Mouse (Mus musculus) MEL (cell line): Measurements from ENCODE around the gene Tmcc3. TPM values are rescaled to one million over a fixed set of nuclear protein-coding genes. Genes with fewer than 3 reads are reported as not detected.

Experiments used
- DNase-seq: peaks from one replicate; pipeline ENCODE4 v3.0.0; 2011; ENCODE audit warnings: low read depth, low spot score
- H3K27ac ChIP-seq: 2 replicates; pipeline ENCODE4 v1.5.1; 2012; ENCODE audit warnings: low read depth, mild to moderate bottlenecking, control low read depth, low read length, moderate library complexity; ENCODE audit not compliant: control insufficient read depth
- H3K27me3 ChIP-seq, 2 experiments: fragments of 150-350 bp in 1 of 2; sonication (generic) in 1 of 2; 2 replicates each; pipeline ENCODE4 v1.6.1; 2012; ENCODE audit warnings: low read length in 2 of 2, mild to moderate bottlenecking in 2 of 2, improper control_type of control experiment in 1 of 2, moderate library complexity in 1 of 2; ENCODE audit not compliant: insufficient read depth in 2 of 2, control insufficient read depth in 1 of 2
- H3K36me3 ChIP-seq, 2 experiments: 2 replicates each; pipeline ENCODE4 v1.6.1; 2012 to 2014; ENCODE audit warnings: low read length in 2 of 2, improper control_type of control experiment in 1 of 2, inconsistent platforms in 1 of 2, mild to moderate bottlenecking in 1 of 2; ENCODE audit not compliant: insufficient read depth in 2 of 2, control insufficient read depth in 1 of 2
- H3K4me1 ChIP-seq, 2 experiments: fragments of 150-350 bp in 1 of 2; sonication (generic) in 1 of 2; 2 replicates each; pipeline ENCODE4 v1.6.1; 2012; ENCODE audit warnings: low read length in 2 of 2, improper control_type of control experiment in 1 of 2, mild to moderate bottlenecking in 1 of 2; ENCODE audit not compliant: insufficient read depth in 2 of 2, control insufficient read depth in 1 of 2
- H3K4me3 ChIP-seq, 2 experiments: fragments of 150-350 bp in 1 of 2; sonication (generic) in 1 of 2; 2 replicates each; pipeline ENCODE4 v1.5.1; 2012; ENCODE audit warnings: low read depth in 2 of 2, low read length in 2 of 2, mild to moderate bottlenecking in 2 of 2, moderate library complexity in 2 of 2, control low read depth in 1 of 2, improper control_type of control experiment in 1 of 2; ENCODE audit not compliant: control insufficient read depth in 1 of 2, insufficient read depth in 1 of 2
- H3K79me2 ChIP-seq: 2 replicates; pipeline ENCODE4 v1.6.1; 2012; ENCODE audit warnings: mild to moderate bottlenecking, low read length, moderate library complexity; ENCODE audit not compliant: control insufficient read depth, poor library complexity, insufficient read depth
- H3K9ac ChIP-seq: 2 replicates; pipeline ENCODE4 v1.6.1; 2012; ENCODE audit warnings: low read depth, mild to moderate bottlenecking, control low read depth, low read length, moderate library complexity; ENCODE audit not compliant: control insufficient read depth, poor library complexity, severe bottlenecking
- H3K9me3 ChIP-seq: fragments of 150-350 bp; sonication (generic); replicated peaks from 2 replicates; pipeline ENCODE4 v1.6.1; 2012; ENCODE audit warnings: mild to moderate bottlenecking, low read length, improper control_type of control experiment, moderate library complexity; ENCODE audit not compliant: insufficient read depth
- CHD1 ChIP-seq: IDR thresholded peaks from 2 replicates; pipeline ENCODE4 v1.6.1; 2012; ENCODE audit warnings: low read depth, mild to moderate bottlenecking, inconsistent platforms, low read length, improper control_type of control experiment
- EP300 ChIP-seq, 2 experiments: IDR thresholded peaks; 2 replicates each; pipeline ENCODE4 v1.6.1; 2011; ENCODE audit warnings: improper control_type of control experiment in 2 of 2, low read length in 2 of 2, low read depth in 1 of 2, mild to moderate bottlenecking in 1 of 2
- GABPA ChIP-seq: IDR thresholded peaks from 2 replicates; pipeline ENCODE4 v1.6.1; 2012; ENCODE audit warnings: low read depth, mild to moderate bottlenecking, inconsistent platforms, low read length, improper control_type of control experiment, moderate library complexity
- GATA1 ChIP-seq: IDR thresholded peaks from 2 replicates; pipeline ENCODE4 v1.6.1; 2011; ENCODE audit warnings: low read depth, low read length, improper control_type of control experiment
- JUND ChIP-seq: IDR thresholded peaks from 2 replicates; pipeline ENCODE4 v1.6.1; 2011; ENCODE audit warnings: low read depth, mild to moderate bottlenecking, improper control_type of control experiment, low read length
- KAT2A ChIP-seq: conservative IDR thresholded peaks from 2 replicates; pipeline ENCODE4 v1.6.1; 2012; ENCODE audit warnings: low read depth, low read length, improper control_type of control experiment, inconsistent platforms
- MAFK ChIP-seq: IDR thresholded peaks from 2 replicates; pipeline ENCODE4 v1.6.1; 2011; ENCODE audit warnings: low read depth, mild to moderate bottlenecking, low read length, improper control_type of control experiment, borderline replicate concordance
- MAX ChIP-seq: IDR thresholded peaks from 2 replicates; pipeline ENCODE4 v1.6.1; 2011; ENCODE audit warnings: low read length, improper control_type of control experiment
- MEF2A ChIP-seq: IDR thresholded peaks from 2 replicates; pipeline ENCODE4 v1.6.1; 2014; ENCODE audit warnings: low read depth, mild to moderate bottlenecking, inconsistent platforms, low read length, improper control_type of control experiment; ENCODE audit not compliant: poor library complexity, insufficient replicate concordance, severe bottlenecking; ENCODE audit errors: extremely low read depth
- MXI1 ChIP-seq: IDR thresholded peaks from 2 replicates; pipeline ENCODE4 v1.6.1; 2011; ENCODE audit warnings: mild to moderate bottlenecking, low read depth, low read length, improper control_type of control experiment
- NELFE ChIP-seq: IDR thresholded peaks from 2 replicates; pipeline ENCODE4 v1.6.1; 2011; ENCODE audit warnings: low read depth, low read length, improper control_type of control experiment
- NRF1 ChIP-seq: IDR thresholded peaks from 2 replicates; pipeline ENCODE4 v1.6.1; 2014; ENCODE audit warnings: low read depth, mild to moderate bottlenecking, inconsistent platforms, low read length, improper control_type of control experiment, moderate library complexity; ENCODE audit not compliant: poor library complexity, insufficient read depth, severe bottlenecking
- POLR2A ChIP-seq, 2 experiments: IDR thresholded peaks; 2 replicates each; pipeline ENCODE4 v1.6.1; 2011 to 2012; ENCODE audit warnings: low read length in 2 of 2, mild to moderate bottlenecking in 2 of 2, control low read depth in 1 of 2, improper control_type of control experiment in 1 of 2, low read depth in 1 of 2, moderate library complexity in 1 of 2; ENCODE audit not compliant: control insufficient read depth in 1 of 2, insufficient read depth in 1 of 2, poor library complexity in 1 of 2
- POLR2AphosphoS2 ChIP-seq: IDR thresholded peaks from 2 replicates; pipeline ENCODE4 v1.6.1; 2011; ENCODE audit warnings: low read length, improper control_type of control experiment
- POLR2AphosphoS5 ChIP-seq: IDR thresholded peaks from 2 replicates; pipeline ENCODE4 v1.6.1; 2012; ENCODE audit warnings: low read depth, borderline replicate concordance, mild to moderate bottlenecking, inconsistent platforms, low read length, moderate library complexity, mixed read lengths
- SMC3 ChIP-seq: IDR thresholded peaks from 2 replicates; pipeline ENCODE4 v1.6.1; 2011; ENCODE audit warnings: low read depth, low read length, improper control_type of control experiment
- TCF12 ChIP-seq: IDR thresholded peaks from 2 replicates; pipeline ENCODE4 v1.6.1; 2014; ENCODE audit warnings: low read depth, mild to moderate bottlenecking, inconsistent platforms, low read length, improper control_type of control experiment, moderate library complexity
- ZMIZ1 ChIP-seq: IDR thresholded peaks from 2 replicates; pipeline ENCODE4 v1.6.1; 2012; ENCODE audit warnings: low read depth, mild to moderate bottlenecking, inconsistent platforms, low read length, improper control_type of control experiment, moderate library complexity
- ZNF384 ChIP-seq: IDR thresholded peaks from 2 replicates; pipeline ENCODE4 v1.6.1; 2012; ENCODE audit warnings: low read depth, mild to moderate bottlenecking, inconsistent platforms, low read length, improper control_type of control experiment
- polyA plus RNA-seq, 2 experiments: library from polyadenylated mRNA; stranded (reverse) in 1 of 2; unstranded in 1 of 2; fragments of >175 nt in 1 of 2; fragments of >200 nt in 1 of 2; gene quantifications; 2 replicates each; pipeline versions ENCODE4 v1.2.1 to v1.2.4; 2012; ENCODE audit warnings: low replicate concordance in 2 of 2, low read depth in 1 of 2; ENCODE audit not compliant: insufficient read length in 2 of 2, insufficient read depth in 1 of 2, missing spikeins in 1 of 2
- total RNA-seq: library from RNA; depleted of rRNA; stranded (reverse); fragments of 300-350 nt; gene quantifications from 2 replicates; pipeline ENCODE4 v1.2.3, GENCODE M21; 2012

Gene Tmcc3
- total and polyA plus RNA-seq, 3 experiments: 1.3 to 2.6 TPM; not detected in 1

DNA sequence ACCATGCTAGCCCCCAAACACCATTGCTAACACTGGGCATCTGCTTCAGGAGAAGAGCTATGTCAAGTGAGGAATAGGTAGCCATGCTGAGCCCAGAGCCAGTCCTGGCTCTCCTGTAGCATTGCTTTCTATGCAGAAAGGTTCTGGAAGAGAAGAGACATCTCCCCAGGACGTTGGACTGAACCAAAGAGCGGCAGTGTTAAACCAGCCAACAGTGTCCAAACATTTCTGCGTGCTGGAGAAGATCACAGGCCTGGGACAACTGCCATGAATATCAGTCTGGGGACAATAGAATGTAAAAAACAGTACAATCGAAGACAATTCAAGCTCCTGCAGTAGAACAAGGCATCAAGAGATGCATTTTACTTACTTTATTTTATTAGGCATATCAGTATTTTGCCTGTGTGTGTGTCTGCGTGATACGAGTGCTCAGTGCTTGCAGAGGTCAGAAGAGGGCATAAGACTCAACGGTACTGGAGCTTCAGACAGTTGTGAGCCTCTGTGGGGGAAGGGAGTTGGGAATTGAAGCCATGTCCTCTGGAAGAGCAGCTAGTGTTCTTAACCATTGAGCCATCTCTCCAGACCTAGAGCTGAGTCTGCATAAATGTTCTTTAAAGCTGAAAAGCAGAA, 134.7 kb downstream of the Tmcc3 start:
- no peaks in the 10 kb centered on the region for H3K36me3 ChIP-seq
- no peak overlapping the region for H3K27ac ChIP-seq
- TF ChIP-seq TCF12 (peak; percentile 23; the same call in 1 of the 2 replicates), GABPA (no peak), MAFK (no peak), EP300 (IDR thresholded peaks at IDR 0.05; ENCODE audit: low read depth in 1 of 2, low read length in 2 of 2) (peak in 1 of 2 experiments; percentile 6; a peak in 1 of 4 replicates)
- no peak overlapping the region for H3K4me3 ChIP-seq
- H3K9ac ChIP-seq: no peak overlapping the region
- no peaks in the 10 kb centered on the region for H3K79me2 ChIP-seq
- H3K9me3 ChIP-seq: no peaks in the 10 kb centered on the region
- peaks cover 3% of the 10 kb centered on the region in 2 experiments; a peak in 1 of 4 replicates for H3K4me1 ChIP-seq
- H3K27me3 ChIP-seq: no peaks in the 10 kb centered on the region
- DNase-seq: peak; percentile 4

DNA sequence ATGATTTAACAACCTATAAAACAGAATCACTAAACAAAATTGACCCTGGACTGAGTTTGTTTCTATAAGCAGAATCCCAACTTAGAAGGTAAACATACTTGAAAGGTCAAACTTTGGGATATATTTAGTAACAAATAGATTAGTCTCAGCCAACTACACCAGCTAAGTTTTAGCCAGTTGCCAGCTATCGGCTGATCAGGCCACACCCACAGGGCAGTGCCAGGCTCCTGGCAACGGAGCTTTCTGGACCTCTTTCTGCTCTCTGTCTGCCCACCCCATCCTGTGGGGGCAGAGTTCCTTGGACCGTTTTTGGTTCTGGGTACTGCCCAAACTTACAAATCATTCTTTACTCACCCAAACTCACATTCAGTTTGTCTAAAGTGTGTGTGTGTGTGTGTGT, 137.9 kb downstream of the Tmcc3 start:
- peak; percentile 5 for DNase-seq
- H3K27me3 ChIP-seq: no peaks in the 10 kb centered on the region; a peak in 1 of 4 replicates
- TF ChIP-seq NELFE (no peak), EP300 (IDR thresholded peaks at IDR 0.05; ENCODE audit: low read depth in 1 of 2, low read length in 2 of 2) (no peak), MEF2A (no peak), POLR2AphosphoS2 (no peak), ZMIZ1 (no peak), MAFK (no peak), JUND (no peak), KAT2A (no peak), CHD1 (no peak), ZNF384 (no peak), NRF1 (no peak), POLR2AphosphoS5 (no peak), GATA1 (no peak), MXI1 (no peak), SMC3 (no peak), MAX (no peak), POLR2A (IDR thresholded peaks at IDR 0.05; ENCODE audit: control insufficient read depth in 1 of 2, insufficient read depth in 1 of 2, low read depth in 1 of 2, low read length in 2 of 2, poor library complexity in 1 of 2) (no peak)
- no peaks in the 10 kb centered on the region for H3K9me3 ChIP-seq
- no peak overlapping the region for H3K27ac ChIP-seq
- H3K9ac ChIP-seq: no peak overlapping the region
- H3K4me1 ChIP-seq: peaks cover 3% of the 10 kb centered on the region in 2 experiments; a peak in 1 of 4 replicates
- no peak overlapping the region for H3K4me3 ChIP-seq
- no peaks in the 10 kb centered on the region for H3K79me2 ChIP-seq
- H3K36me3 ChIP-seq: no peaks in the 10 kb centered on the region
